Mouse (Mus musculus) E14TG2a.4 (cell line): ENCODE data around the gene Kcnip1.

Experiments used
- CTCF ChIP-seq: conservative IDR thresholded peaks from 2 replicates; pipeline ENCODE4 v1.5.1; 2014; ENCODE audit warnings: low read length
- NANOG ChIP-seq: IDR thresholded peaks from 2 replicates; pipeline ENCODE4 v1.6.1; 2014; ENCODE audit warnings: borderline replicate concordance, low read length, mixed read lengths
- POU5F1 ChIP-seq: IDR thresholded peaks from 2 replicates; pipeline ENCODE4 v1.6.1; 2014; ENCODE audit warnings: low read length, borderline replicate concordance

- TF ChIP-seq CTCF (no peak), NANOG (no peak), POU5F1 (no peak)
These were observed 236.3 kb downstream of the Kcnip1 start for GRCm38 (mm10) chr11:33756624-33757023.
